Mouse (Mus musculus) left cerebral cortex, postnatal 10 days (tissue): ENCODE measurements around the gene Mthfd2. TPM values are rescaled to one million over a fixed set of nuclear protein-coding genes. Genes with fewer than 3 reads are reported as not detected.

Experiments
- DNase-seq, 2 experiments: peaks; one replicate each; pipeline ENCODE4 v3.0.0; 2021 to 2022; ENCODE audit warnings: low spot score in 2 of 2, mixed read lengths in 1 of 2; ENCODE audit errors: extremely low spot score in 1 of 2
- intact Hi-C: fragments of 180-260 bp; cut with DNase I; formaldehyde crosslinking; loops from one replicate; pipeline ENCODE4 v1.15.1; 2025
- total RNA-seq, 2 experiments: library from RNA; stranded (reverse); gene quantifications; 2 replicates each; pipeline ENCODE4 v1.2.3; 2021

The Mthfd2 gene
- total RNA-seq, result 10 to 100 TPM in 1 of 2 experiments, 1 to 10 TPM in 1; 8.3 to 10.6 TPM

GRCm38 (mm10) chr6:83325525-83326393 lies at the start of gene Mthfd2, which contains the start of gene Mob1a:
Gene Mthfd2 (minus strand): TSS chr6:83325908.
Gene Mob1a (plus strand): TSS chr6:83326016.
- DNase-seq, result peak; percentile 94 to 96
- intact Hi-C loops, result loop anchor here (10.0 kb wide), 1 partner anchor 111 kb away; the partner anchor contains the start of gene Slc4a5

GRCm38 (mm10) chr6:83373704-83374300 lies 48.1 kb upstream of the Mthfd2 start:
- DNase-seq, result no peak
- intact Hi-C loops, result no loop called here

GRCm38 (mm10) chr6:83371350-83371749 lies 45.6 kb upstream of the Mthfd2 start:
- intact Hi-C loops, result no loop called here
- no peak for DNase-seq

GRCm38 (mm10) chr6:83370316-83370965 lies 44.7 kb upstream of the Mthfd2 start:
- no peak for DNase-seq
- intact Hi-C loops, result no loop called here

- intact Hi-C loops, result loop anchor here (10.0 kb wide), 1 partner anchor 312 kb away; the partner anchor contains the start of gene Cd207
- DNase-seq, result no peak
Measured at GRCm38 (mm10) chr6:83363075-83363474, 37.4 kb upstream of the Mthfd2 start.

- intact Hi-C loops, result loop anchor here (10.0 kb wide), 1 partner anchor 313 kb away; the partner anchor contains the start of gene Cd207
- no peak for DNase-seq
Measured at GRCm38 (mm10) chr6:83361523-83362248, 36.0 kb upstream of the Mthfd2 start.

GRCm38 (mm10) chr6:83357436-83357835 lies 31.7 kb upstream of the Mthfd2 start:
- intact Hi-C loops, result loop anchor here (5.0 kb wide), 2 partner anchors 155 to 210 kb away; no protein-coding TSS in a partner anchor

GRCm38 (mm10) chr6:83356569-83357138 lies 30.9 kb upstream of the Mthfd2 start:
- intact Hi-C loops, result loop anchor here (5.0 kb wide), 2 partner anchors 156 to 211 kb away; no protein-coding TSS in a partner anchor
- peak; percentile 70 to 84 for DNase-seq

More at GRCm38 (mm10) chr6:83357436-83357835, 31.7 kb upstream of the Mthfd2 start:
- DNase-seq, result no peak

- DNase-seq, result no peak
- intact Hi-C loops, result loop anchor here (5.0 kb wide), 2 partner anchors 157 to 212 kb away; no protein-coding TSS in a partner anchor
Measured at GRCm38 (mm10) chr6:83354856-83355781, 29.4 kb upstream of the Mthfd2 start.

- DNase-seq, result peak in 1 of 2 experiments; percentile 59
- intact Hi-C loops, result no loop called here
Measured at GRCm38 (mm10) chr6:83352666-83353410, 27.1 kb upstream of the Mthfd2 start.

GRCm38 (mm10) chr6:83351490-83352160 lies 25.9 kb upstream of the Mthfd2 start:
- intact Hi-C loops, result no loop called here
- DNase-seq, result no peak

GRCm38 (mm10) chr6:83350851-83351405 lies 25.2 kb upstream of the Mthfd2 start:
- DNase-seq, result no peak
- intact Hi-C loops, result no loop called here

- intact Hi-C loops, result no loop called here
- no peak for DNase-seq
Measured at GRCm38 (mm10) chr6:83350172-83350571, 24.5 kb upstream of the Mthfd2 start.

GRCm38 (mm10) chr6:83349274-83349958 lies 23.7 kb upstream of the Mthfd2 start:
- intact Hi-C loops, result no loop called here
- DNase-seq, result peak; percentile 76 to 93

GRCm38 (mm10) chr6:83348873-83349272 lies 23.2 kb upstream of the Mthfd2 start, which contains the start of gene Bola3:
Gene Bola3 (plus strand): TSS chr6:83349147.
- no peak for DNase-seq
- intact Hi-C loops, result no loop called here
